Mouse (Mus musculus): Measurements from ENCODE around the gene Aspdh.

Aspdh gene

GRCm38 (mm10) chr7:44465111-44465510 lies at the start of gene Aspdh:
Gene Aspdh (plus strand): TSS chr7:44465391.
- in situ Hi-C loops (cut with MboI, MseI) = loop anchor here (5.0 kb wide), 1 partner anchor 63 kb away; no protein-coding TSS in a partner anchor

DNA sequence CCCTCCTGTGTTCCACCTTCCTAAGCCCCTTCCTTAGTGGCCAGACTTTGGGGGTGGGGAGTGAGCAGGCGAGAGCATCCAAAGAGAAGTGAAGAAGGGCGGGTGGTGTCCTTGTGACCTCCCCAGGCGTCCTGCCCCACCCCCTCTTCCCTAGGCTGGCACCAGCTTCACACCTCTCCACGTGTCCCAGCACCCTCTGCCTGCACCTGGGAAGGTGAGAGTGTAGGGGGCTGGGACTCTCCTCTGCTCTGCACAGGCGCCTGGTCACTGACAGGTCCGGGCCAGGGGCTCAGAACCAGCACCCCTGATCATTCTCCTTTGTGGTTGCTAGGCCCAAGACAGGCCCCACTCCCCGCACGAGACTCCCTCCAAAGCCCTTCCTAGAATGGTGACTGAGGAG lies 37.5 kb upstream of the Aspdh start:
- in situ Hi-C loops (cut with MboI, MseI) = no loop called here

DNA sequence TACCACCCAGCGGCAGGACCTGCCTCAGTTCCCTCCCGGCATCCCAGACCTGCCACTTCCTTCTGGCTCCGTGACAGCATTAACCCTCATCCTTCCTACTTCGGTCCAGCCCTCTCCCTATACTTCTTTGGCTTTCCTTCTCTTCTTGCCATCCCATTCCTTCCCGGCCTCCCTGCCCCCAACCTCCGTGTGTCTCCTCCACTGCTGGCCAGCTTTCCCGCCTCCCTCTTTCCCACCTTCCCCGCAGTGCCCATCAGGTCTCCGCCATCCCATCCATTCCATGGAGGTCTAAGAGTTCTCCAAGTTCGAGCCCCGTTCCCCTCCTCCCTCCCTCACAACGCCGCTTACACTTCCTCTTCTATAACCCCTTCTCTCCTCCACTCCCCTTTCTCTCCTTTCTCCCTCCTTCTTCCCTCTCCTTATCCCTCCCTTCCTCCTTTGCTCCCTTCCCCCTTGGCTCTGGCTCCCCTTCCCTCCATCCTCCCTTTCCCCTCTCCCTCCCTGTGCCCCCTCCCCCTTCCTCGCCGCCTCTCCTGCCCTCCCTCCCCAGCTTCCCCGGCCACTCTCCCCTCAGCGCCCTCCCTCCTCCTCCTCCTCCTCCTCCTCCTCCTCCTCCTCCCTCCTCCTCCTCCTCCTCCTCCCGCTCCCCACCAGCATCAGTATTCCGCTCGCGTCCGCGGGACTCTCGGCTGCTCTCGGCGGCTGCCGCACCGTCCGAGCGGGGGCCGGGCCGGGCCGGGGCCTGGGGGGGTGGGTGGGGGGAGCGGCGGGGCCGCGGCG lies 36.8 kb upstream of the Aspdh start:
- in situ Hi-C loops (cut with MboI, MseI) = no loop called here

GRCm38 (mm10) chr7:44428968-44429521 lies 36.1 kb upstream of the Aspdh start, which contains the start of gene Lrrc4b:
Gene Lrrc4b (plus strand): TSS chr7:44429018.
- in situ Hi-C loops (cut with MboI, MseI) = no loop called here

GRCm38 (mm10) chr7:44429534-44430488 lies 35.4 kb upstream of the Aspdh start:
- in situ Hi-C loops (cut with MboI, MseI) = no loop called here

DNA sequence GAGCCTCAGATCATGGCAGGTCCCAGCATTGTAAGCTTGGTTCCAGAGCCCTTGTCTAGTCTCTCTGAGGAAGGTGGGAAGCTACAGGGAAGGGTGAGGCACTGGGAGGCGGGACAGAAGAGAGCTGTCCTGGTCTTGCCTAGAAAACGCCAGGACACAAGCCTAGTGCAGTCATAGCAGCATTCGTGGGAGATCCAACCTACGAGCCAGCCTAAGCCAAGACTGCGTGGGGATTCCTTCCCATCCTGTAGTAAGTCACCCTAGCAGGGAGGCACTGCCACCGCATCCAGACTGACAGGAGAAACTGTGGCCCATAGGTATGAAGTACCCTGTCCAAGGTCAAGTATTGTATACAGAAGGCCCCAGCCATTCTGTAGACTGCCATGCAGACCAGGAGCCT lies 32.6 kb upstream of the Aspdh start:
- in situ Hi-C loops (cut with MboI, MseI) = no loop called here

- in situ Hi-C loops (cut with MboI, MseI) = no loop called here
These were observed 31.8 kb upstream of the Aspdh start for GRCm38 (mm10) chr7:44433371-44433770.

- in situ Hi-C loops (cut with MboI, MseI) = no loop called here
These were observed 31.1 kb upstream of the Aspdh start for GRCm38 (mm10) chr7:44434089-44434488.

GRCm38 (mm10) chr7:44435796-44436195 lies 29.4 kb upstream of the Aspdh start:
- in situ Hi-C loops (cut with MboI, MseI) = loop anchor here in 1 of 2 experiments (5.0 kb wide), 1 partner anchor 43 kb away; no protein-coding TSS in a partner anchor

GRCm38 (mm10) chr7:44436267-44436666 lies 28.9 kb upstream of the Aspdh start:
- in situ Hi-C loops (cut with MboI, MseI) = loop anchor here in 1 of 2 experiments (5.0 kb wide), 1 partner anchor 44 kb away; no protein-coding TSS in a partner anchor

DNA sequence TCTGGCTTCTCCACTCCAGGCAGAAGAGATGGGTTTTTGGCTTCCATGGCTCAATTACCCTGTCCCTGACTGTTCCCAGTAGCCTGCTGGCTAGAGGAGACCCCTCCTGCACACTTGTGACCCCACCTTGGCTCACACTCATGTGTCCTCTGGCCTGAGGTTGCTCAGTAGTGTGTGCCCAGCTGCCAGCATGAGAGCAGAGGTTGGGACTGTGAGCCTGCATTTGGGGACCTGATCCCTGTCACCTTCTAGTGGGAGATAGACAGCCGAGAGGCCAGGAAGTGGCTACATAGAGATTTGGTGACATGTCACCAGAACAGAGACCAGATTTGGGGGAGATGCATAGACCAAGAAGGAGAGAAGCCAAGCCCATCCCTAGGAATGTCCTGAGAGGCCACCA lies 28.0 kb upstream of the Aspdh start:
- in situ Hi-C loops (cut with MboI, MseI) = loop anchor here in 1 of 2 experiments (5.0 kb wide), 1 partner anchor 45 kb away; no protein-coding TSS in a partner anchor

- in situ Hi-C loops (cut with MboI, MseI) = loop anchor here in 1 of 2 experiments (5.0 kb wide), 1 partner anchor 46 kb away; no protein-coding TSS in a partner anchor
These were observed 27.3 kb upstream of the Aspdh start for GRCm38 (mm10) chr7:44437933-44438332.

DNA sequence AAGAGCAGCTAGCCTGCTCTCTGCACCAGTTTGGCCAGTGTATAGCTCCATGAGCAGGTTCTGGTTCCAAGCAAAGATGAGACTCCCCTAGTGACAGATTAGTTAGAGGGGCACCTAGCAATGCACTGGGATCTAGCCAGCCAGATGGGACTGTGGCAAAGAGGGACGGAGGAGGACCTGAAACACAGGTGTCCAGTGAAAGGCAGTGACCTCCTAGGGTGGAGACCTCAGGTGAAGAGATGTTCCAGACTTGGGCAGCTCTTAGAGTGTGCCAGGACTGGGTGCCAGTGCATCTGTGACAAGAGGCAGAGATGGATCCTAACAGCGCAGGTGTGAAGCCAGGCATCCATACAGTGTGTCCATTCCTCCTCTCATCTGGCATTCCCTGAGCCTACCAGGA lies 25.5 kb upstream of the Aspdh start:
- in situ Hi-C loops (cut with MboI, MseI) = loop anchor here in 1 of 2 experiments (5.0 kb wide), 1 partner anchor 47 kb away; no protein-coding TSS in a partner anchor

DNA sequence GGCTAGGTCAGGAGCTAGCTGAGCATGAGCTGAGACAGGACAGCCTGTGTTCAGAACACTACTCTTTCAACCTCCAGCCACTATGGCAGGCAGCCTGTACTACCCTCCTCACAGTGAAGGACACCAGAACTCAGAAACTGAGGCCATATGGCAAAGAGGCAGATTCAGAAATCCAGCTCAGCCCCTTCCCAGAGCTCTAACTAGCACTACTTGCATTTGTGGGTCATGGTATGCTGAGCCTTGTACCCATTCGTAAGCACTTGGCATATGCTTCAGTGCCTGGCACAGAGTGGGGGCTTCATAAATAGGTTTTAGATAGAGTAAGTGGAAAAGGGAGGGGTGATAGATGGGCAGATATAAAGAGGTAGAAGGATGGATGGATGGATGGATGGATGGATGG lies 24.7 kb upstream of the Aspdh start:
- in situ Hi-C loops (cut with MboI, MseI) = no loop called here

- in situ Hi-C loops (cut with MboI, MseI) = no loop called here
These were observed 24.0 kb upstream of the Aspdh start for GRCm38 (mm10) chr7:44441180-44441579.

GRCm38 (mm10) chr7:44441648-44442109 lies 23.5 kb upstream of the Aspdh start:
- in situ Hi-C loops (cut with MboI, MseI) = no loop called here

DNA sequence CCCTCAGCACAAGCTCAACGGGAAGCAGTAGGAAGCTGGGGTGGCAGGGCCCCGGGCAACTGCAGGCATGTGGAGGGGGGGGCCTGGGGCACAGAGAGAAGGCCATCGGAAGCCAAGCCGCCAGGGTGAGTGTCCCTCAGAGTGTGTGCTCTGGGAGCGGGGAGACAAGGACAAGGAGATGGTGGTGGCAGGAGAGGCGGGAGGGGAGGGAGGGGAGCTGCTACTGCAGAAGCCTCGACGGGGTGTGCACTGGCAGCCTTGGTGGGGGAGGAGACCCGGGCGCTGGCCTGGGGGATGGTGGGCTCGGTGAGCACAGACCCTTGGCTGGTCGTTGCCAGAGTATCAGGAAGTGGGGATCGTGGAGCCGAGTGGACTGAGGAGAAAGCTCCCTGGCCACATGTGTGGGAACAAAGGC lies 22.8 kb upstream of the Aspdh start:
- in situ Hi-C loops (cut with MboI, MseI) = no loop called here

DNA sequence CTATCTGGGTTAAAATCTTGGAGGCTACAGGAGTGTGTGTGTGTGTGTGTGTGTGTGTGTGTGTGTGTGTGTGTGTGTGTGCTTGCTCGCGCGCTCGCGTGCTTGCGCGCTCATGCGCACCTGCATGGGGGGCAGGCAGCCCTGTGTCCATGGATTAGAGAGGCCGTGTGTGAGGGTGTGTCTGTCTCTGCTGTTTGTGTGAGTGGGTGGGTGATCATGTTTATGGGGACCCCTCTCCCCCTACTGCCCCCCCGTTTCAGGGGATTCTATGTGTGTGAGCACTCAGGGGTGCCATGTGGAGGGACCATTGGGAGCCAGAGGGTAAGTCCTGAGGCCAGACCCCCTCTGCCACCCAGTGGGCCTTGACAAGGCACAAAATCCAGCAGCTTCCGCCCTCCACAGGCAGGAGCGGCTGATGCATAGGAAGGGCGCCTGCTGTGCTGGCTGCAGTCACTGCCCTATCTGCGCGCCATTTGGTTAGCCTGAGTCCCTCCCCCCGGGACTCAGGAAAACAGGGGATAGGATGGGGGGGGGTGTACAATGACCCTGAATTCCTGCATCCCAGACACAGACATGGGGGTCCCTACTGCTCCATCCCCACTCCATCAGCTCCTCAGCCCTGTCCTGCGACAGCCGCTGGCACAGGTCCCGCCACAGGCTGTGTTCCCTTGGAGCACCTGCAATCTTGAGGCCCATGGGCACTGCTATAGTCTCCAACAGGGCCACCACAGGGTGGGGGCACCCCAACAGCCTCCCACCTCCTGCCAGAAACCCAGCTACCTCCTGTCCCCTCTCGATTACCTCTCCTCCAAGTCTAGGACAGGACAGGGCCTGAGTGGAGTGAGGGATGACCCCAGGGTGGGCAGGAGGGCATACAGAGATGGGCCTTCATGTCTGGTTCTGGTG lies 21.7 kb upstream of the Aspdh start:
- in situ Hi-C loops (cut with MboI, MseI) = no loop called here

DNA sequence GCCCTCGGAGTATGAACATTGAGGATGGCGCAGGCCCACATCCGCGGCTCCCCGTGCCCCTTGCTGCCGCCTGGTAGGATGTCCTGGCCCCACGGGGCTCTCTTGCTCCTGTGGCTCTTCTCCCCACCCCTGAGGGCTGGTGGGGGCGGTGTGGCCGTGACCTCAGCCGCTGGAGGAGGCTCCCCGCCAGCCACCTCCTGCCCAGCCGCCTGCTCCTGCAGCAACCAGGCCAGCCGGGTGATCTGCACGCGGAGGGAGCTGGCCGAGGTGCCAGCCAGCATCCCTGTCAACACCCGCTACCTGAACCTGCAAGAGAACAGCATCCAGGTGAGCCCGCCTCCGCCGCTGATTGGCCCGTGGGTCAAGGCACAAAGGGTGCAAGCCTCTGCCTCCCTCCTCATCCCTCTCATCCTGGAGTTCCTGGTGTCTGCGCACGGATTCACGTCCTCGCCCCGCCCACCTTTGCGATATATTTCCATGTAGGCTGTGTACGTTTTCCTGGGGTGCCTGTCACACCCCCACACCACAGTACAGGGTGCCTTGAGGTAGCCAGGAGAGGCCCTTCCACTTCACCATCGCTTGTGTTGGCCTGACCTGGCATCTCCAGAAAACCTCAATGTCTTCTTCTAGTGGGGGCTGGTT lies 20.2 kb upstream of the Aspdh start:
- in situ Hi-C loops (cut with MboI, MseI) = no loop called here

GRCm38 (mm10) chr7:44445528-44445923 lies 19.7 kb upstream of the Aspdh start:
- in situ Hi-C loops (cut with MboI, MseI) = no loop called here

Data from T-helper 17 cell (primary cell).